Mouse (Mus musculus) ES-E14 (cell line): Measurements from ENCODE around the gene Snx14. TPM values are rescaled to one million over a fixed set of nuclear protein-coding genes. Genes with fewer than 3 reads are reported as not detected.

Source experiments
- DNase-seq: peaks from one replicate; pipeline ENCODE4 v3.0.0-alpha.2; 2013; ENCODE audit warnings: low read depth, low spot score
- H3K27ac ChIP-seq: 2 replicates; pipeline ENCODE4 v1.5.1; 2012; ENCODE audit warnings: low read depth, mild to moderate bottlenecking, low read length, moderate library complexity, mixed read lengths; ENCODE audit not compliant: poor library complexity, insufficient read depth, severe bottlenecking
- H3K36me3 ChIP-seq: 2 replicates; pipeline ENCODE4 v1.6.1; 2012; ENCODE audit warnings: mild to moderate bottlenecking, low read length, moderate library complexity, mixed read lengths; ENCODE audit not compliant: control insufficient read depth, poor library complexity, insufficient read depth, severe bottlenecking
- H3K4me1 ChIP-seq, 2 experiments: fragments of 150-350 bp in 1 of 2; sonication (generic) in 1 of 2; 2 replicates each; pipeline ENCODE4 v1.6.1; 2012; ENCODE audit warnings: low read length in 2 of 2, mild to moderate bottlenecking in 1 of 2, mixed read lengths in 1 of 2; ENCODE audit not compliant: control insufficient read depth in 2 of 2, insufficient read depth in 2 of 2, poor library complexity in 1 of 2
- H3K4me3 ChIP-seq, 2 experiments: fragments of 150-350 bp in 1 of 2; sonication (generic) in 1 of 2; 2 replicates each; pipeline ENCODE4 v1.5.1; 2012; ENCODE audit warnings: low read length in 2 of 2, low read depth in 1 of 2, mild to moderate bottlenecking in 1 of 2, mixed read lengths in 1 of 2; ENCODE audit not compliant: insufficient read depth in 1 of 2, poor library complexity in 1 of 2, severe bottlenecking in 1 of 2
- H3K9ac ChIP-seq: 2 replicates; pipeline ENCODE4 v1.6.1; 2012; ENCODE audit warnings: low read depth, mild to moderate bottlenecking, low read length, mixed read lengths; ENCODE audit not compliant: poor library complexity, insufficient read depth, severe bottlenecking
- H3K9me3 ChIP-seq: fragments of 150-350 bp; sonication (generic); 2 replicates; pipeline ENCODE4 v1.6.1; 2012; ENCODE audit warnings: low read depth, mild to moderate bottlenecking, low read length; ENCODE audit not compliant: control insufficient read depth, insufficient read depth
- CHD2 ChIP-seq: IDR thresholded peaks from 2 replicates; pipeline ENCODE4 v1.6.1; 2014; ENCODE audit warnings: mild to moderate bottlenecking, low read depth, low read length, inconsistent platforms
- HCFC1 ChIP-seq: IDR thresholded peaks from 2 replicates; pipeline ENCODE4 v1.6.1; 2012; ENCODE audit warnings: low read length, inconsistent platforms, borderline replicate concordance; ENCODE audit not compliant: insufficient read depth
- MAFK ChIP-seq: IDR thresholded peaks from 2 replicates; pipeline ENCODE4 v1.6.1; 2014; ENCODE audit warnings: mild to moderate bottlenecking, low read depth, low read length, inconsistent platforms; ENCODE audit not compliant: insufficient read depth
- ZC3H11A ChIP-seq: IDR thresholded peaks from 2 replicates; pipeline ENCODE4 v1.6.1; 2012; ENCODE audit warnings: low read depth, mild to moderate bottlenecking, inconsistent platforms, low read length, borderline replicate concordance
- ZNF384 ChIP-seq: IDR thresholded peaks from 2 replicates; pipeline ENCODE4 v1.6.1; 2012; ENCODE audit warnings: low read depth, low read length, inconsistent platforms
- in situ Hi-C, 2 experiments: fragments of 600-800 bp; cut with MboI; formaldehyde crosslinking; loops; one replicate each; pipeline ENCODE4 v1.15.1; 2025; ENCODE audit warnings: low sequenced_read_pairs in 2 of 2, inconsistent platforms in 1 of 2; ENCODE audit not compliant: unreplicated experiment in 2 of 2
- total RNA-seq: library from RNA; depleted of rRNA; stranded (reverse); fragments of 300-350 nt; gene quantifications from 2 replicates; pipeline ENCODE4 v1.2.3, GENCODE M21; 2012; rRNA removed

Snx14 gene
- total RNA-seq, 1 experiment, result 35.2 TPM

DNA sequence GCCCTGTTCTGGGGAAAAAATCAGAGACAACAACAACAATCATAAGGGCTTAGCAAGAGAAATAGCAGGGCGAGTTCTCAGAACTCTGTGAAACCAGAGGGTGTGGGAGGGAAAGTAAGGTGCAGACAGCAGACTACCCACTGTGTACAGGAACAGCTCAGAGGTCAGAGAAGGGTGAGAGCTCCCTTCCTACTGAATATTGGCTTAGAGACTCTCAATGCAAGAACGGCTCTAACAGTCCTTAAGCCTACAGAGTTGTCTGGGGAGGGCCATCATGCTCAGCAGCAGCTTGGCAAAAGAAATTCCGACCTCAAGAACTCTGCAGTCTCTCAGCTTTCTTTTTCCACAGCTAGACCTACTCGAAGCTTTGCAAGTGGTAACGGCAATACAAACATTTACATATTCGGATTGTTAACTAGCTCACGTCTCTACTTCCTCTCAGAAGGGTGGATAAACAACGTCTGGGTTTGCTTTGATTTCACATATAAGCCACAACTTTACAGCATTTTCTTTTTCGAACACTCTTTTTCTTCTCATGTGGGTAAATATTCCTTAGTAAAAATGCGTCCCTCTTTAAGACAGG lies 109.5 kb downstream of the Snx14 start:
- Histone ChIP-seq H3K27ac (no peak overlapping the region), H3K36me3 (no peaks in the 10 kb centered on the region), H3K4me1 (peaks cover 6 to 10% of the 10 kb centered on the region in 2 experiments; a peak in 3 of 4 replicates), H3K9me3 (no peaks in the 10 kb centered on the region), H3K9ac (no peak overlapping the region), H3K4me3 (no peak overlapping the region)
- DNase-seq, result no peak
- TF ChIP-seq ZC3H11A (no peak), HCFC1 (no peak), CHD2 (no peak), MAFK (no peak), ZNF384 (no peak)
- in situ Hi-C loops, result loop anchor here in 1 of 2 experiments (5.0 kb wide), 1 partner anchor 592 kb away; no protein-coding TSS in a partner anchor

DNA sequence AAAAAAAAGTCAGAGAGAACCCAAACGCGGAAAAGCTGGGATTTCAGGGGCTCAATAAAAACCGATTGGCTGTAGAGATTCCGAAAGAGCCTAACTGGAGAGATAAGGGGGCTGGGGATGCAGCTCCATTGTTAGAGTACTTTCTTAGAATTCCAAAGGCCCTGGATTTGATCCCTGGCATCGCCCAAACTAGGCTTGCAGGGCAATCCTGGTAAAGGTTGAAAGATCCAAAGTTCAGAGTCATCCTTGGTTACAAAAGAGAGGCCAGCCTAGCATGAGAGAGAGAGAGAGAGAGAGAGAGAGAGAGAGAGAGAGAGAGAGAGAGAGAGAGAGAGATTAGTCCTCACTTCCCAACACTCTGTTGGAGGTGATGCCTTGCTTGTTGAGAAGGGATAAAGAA lies 110.1 kb downstream of the Snx14 start:
- Histone ChIP-seq H3K4me1 (peaks cover 6 to 10% of the 10 kb centered on the region in 2 experiments; a peak in 3 of 4 replicates), H3K27ac (no peak overlapping the region), H3K4me3 (no peak overlapping the region), H3K36me3 (no peaks in the 10 kb centered on the region), H3K9me3 (no peaks in the 10 kb centered on the region), H3K9ac (no peak overlapping the region)
- no peak for TF ChIP-seq HCFC1
- TF ChIP-seq ZC3H11A, result no peak
- no peak for TF ChIP-seq CHD2
- TF ChIP-seq MAFK, result no peak
- TF ChIP-seq ZNF384, result no peak
- in situ Hi-C loops, result loop anchor here in 1 of 2 experiments (5.0 kb wide), 1 partner anchor 591 kb away; no protein-coding TSS in a partner anchor
- no peak for DNase-seq

DNA sequence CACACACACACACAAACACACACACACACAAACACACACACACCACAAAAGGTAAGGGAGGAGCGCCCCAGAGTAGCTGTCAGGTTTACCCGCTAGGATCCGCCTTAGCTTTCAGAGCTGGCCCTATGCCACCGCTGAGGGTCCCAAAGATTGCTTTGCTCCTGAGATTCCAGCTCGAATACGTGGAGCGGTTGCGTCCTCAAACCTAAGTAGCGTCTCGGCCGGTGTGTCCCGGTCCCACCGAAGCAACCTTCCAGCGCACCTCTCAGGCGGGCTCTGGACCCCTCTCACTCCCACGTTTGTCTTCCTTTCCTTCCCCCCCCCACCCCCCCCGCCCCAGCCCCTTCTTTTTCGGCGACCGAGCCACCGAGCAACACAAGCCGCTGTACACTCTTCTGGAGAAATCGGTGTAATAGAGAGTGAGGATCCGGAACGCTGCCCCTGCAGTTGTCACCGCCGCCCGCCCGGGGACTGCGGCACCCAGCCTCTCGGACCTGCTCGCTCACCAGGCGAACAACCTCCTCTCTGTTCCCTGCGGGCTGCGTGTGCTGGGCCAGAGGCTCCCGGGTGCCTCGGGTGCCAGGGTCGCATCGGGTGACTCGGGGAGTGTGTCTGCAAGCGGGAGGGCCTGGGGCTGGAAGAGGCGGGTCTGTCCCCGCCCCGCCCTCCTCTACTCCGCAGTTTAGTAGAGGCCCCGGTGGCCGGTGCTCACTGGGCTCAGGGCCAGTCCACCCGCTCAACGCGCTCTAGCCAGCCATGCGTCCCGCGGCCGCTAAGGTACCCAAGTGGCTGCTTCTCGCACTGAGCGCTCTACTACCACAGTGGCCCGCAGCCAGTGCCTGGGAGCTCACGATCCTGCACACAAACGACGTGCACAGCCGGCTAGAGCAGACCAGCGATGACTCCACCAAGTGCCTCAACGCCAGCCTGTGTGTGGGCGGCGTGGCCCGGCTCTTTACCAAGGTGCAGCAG lies 111.5 kb downstream of the Snx14 start, which contains the start of gene Nt5e:
Gene Nt5e (plus strand): TSS at position 268 of the 972 bp plus-strand sequence.
- DNase-seq, result peak; percentile 40
- TF ChIP-seq HCFC1, result no peak
- no peak for TF ChIP-seq ZNF384
- TF ChIP-seq CHD2, result no peak
- no peak for TF ChIP-seq ZC3H11A
- no peak for TF ChIP-seq MAFK
- H3K9ac ChIP-seq, result peak within 1 kb of the TSS; percentile 51
- no peak within 1 kb of the TSS for H3K27ac ChIP-seq
- H3K36me3 ChIP-seq, result no peaks in the 10 kb centered on the region
- peak within 1 kb of the TSS; percentile 67 to 69 for H3K4me3 ChIP-seq
- peaks cover 3% of the 10 kb centered on the region in 2 experiments; a peak in 2 of 4 replicates for H3K4me1 ChIP-seq
- in situ Hi-C loops, result loop anchor here in 1 of 2 experiments (5.0 kb wide), 1 partner anchor 590 kb away; no protein-coding TSS in a partner anchor
- no peaks in the 10 kb centered on the region for H3K9me3 ChIP-seq

Other genes starting within 250 kb of the Snx14 start
- 8.9 and 14.8 TPM in 2 replicates for gene Nt5e, start 111.8 kb downstream of the Snx14 start, total RNA-seq
- 0.74 and 1.3 TPM in 2 replicates for gene Gm20537, start 17.7 kb upstream of the Snx14 start, total RNA-seq
- 113 and 144 TPM in 2 replicates for gene Syncrip, start 43.6 kb upstream of the Snx14 start, total RNA-seq
- gene Zfp949, start 109.1 kb upstream of the Snx14 start, total RNA-seq, result 7.1 and 8.9 TPM in 2 replicates
- 0.69 and 1.9 TPM in 2 replicates for gene Trim43a, start 141.9 kb upstream of the Snx14 start, total RNA-seq